Mouse (Mus musculus): Measurements from ENCODE around the gene Pot1b.
A peak's percentile ranks its signal among the peaks of the same experiment; 100 is the strongest.

The Pot1b gene

GRCm38 (mm10) chr17:55711984-55712811, at the start of gene Pot1b:
Gene Pot1b, minus strand, starts transcription at chr17:55712628.
- DNase-seq: peak; percentile 99

- no peak for DNase-seq
These were observed 38.7 kb upstream of the Pot1b start for GRCm38 (mm10) chr17:55751170-55751569.

GRCm38 (mm10) chr17:55749786-55750185, 37.4 kb upstream of the Pot1b start, which contains the start of gene Adgre4:
Gene Adgre4, plus strand, starts transcription at chr17:55749984.
- DNase-seq: no peak

- DNase-seq: no peak
These were observed 24.2 kb upstream of the Pot1b start for GRCm38 (mm10) chr17:55736675-55737074.

GRCm38 (mm10) chr17:55726193-55726592, 13.8 kb upstream of the Pot1b start:
- no peak for DNase-seq

GRCm38 (mm10) chr17:55722250-55722649, 9.8 kb upstream of the Pot1b start:
- no peak for DNase-seq

GRCm38 (mm10) chr17:55721270-55721669, 8.8 kb upstream of the Pot1b start:
- no peak for DNase-seq

- no peak for DNase-seq
These were observed 9.6 kb downstream of the Pot1b start for GRCm38 (mm10) chr17:55702865-55703264.

- DNase-seq: peak; percentile 79 to 89
These were observed 10.1 kb downstream of the Pot1b start for GRCm38 (mm10) chr17:55702161-55702820.

GRCm38 (mm10) chr17:55699388-55699787, 13.0 kb downstream of the Pot1b start:
- DNase-seq: no peak

- DNase-seq: no peak
These were observed 51.3 kb downstream of the Pot1b start for GRCm38 (mm10) chr17:55661099-55661498.

- DNase-seq: no peak
These were observed 87.3 kb downstream of the Pot1b start, which contains the start of gene Vmn2r118 for GRCm38 (mm10) chr17:55625092-55625491. Gene Vmn2r118, minus strand, starts transcription at chr17:55625192.
